Mouse (Mus musculus) ES-E14 (cell line): ENCODE results near the gene Sbf2.

ENCODE experiments used
- CHD2 ChIP-seq: IDR thresholded peaks from 2 replicates; pipeline ENCODE4 v1.6.1; 2014; ENCODE audit warnings: mild to moderate bottlenecking, low read depth, low read length, inconsistent platforms
- HCFC1 ChIP-seq: IDR thresholded peaks from 2 replicates; pipeline ENCODE4 v1.6.1; 2012; ENCODE audit warnings: low read length, inconsistent platforms, borderline replicate concordance; ENCODE audit not compliant: insufficient read depth
- MAFK ChIP-seq: IDR thresholded peaks from 2 replicates; pipeline ENCODE4 v1.6.1; 2014; ENCODE audit warnings: mild to moderate bottlenecking, low read depth, low read length, inconsistent platforms; ENCODE audit not compliant: insufficient read depth
- ZNF384 ChIP-seq: IDR thresholded peaks from 2 replicates; pipeline ENCODE4 v1.6.1; 2012; ENCODE audit warnings: low read depth, low read length, inconsistent platforms

- TF ChIP-seq MAFK (no peak), ZNF384 (no peak), CHD2 (no peak), HCFC1 (no peak)
These were observed 331.9 kb downstream of the Sbf2 start for GRCm38 (mm10) chr7:110282797-110283196.
